Mouse (Mus musculus) heart, postnatal 0 days (tissue): ENCODE results near the gene Hnrnpu.

Experiments used
- CTCF ChIP-seq: IDR thresholded peaks from 2 replicates; pipeline ENCODE4 v1.5.1; 2016; ENCODE audit warnings: antibody characterized with exemption, control low read depth, low read depth
- EP300 ChIP-seq: IDR thresholded peaks from 2 replicates; pipeline ENCODE4 v1.6.1; 2016; ENCODE audit warnings: antibody characterized with exemption, low read depth

GRCm38 (mm10) chr1:178342612-178343011 is 5.0 kb upstream of the Hnrnpu start:
- TF ChIP-seq CTCF: no peak
- no peak for TF ChIP-seq EP300
